Mouse (Mus musculus) lung, adult 2 months (tissue): Measurements from ENCODE around the gene Faap100.

Experiments used
- CTCF ChIP-seq: fragments of 200-500 bp; IDR thresholded peaks from 2 replicates; pipeline ENCODE4 v1.5.1; 2011; ENCODE audit warnings: mild to moderate bottlenecking, low read length, control low read depth; ENCODE audit not compliant: insufficient read depth
- POLR2A ChIP-seq: fragments of 200-500 bp; IDR thresholded peaks from 2 replicates; pipeline ENCODE4 v1.6.1; 2011; ENCODE audit warnings: low read depth, mild to moderate bottlenecking, control low read depth, low read length, borderline replicate concordance; ENCODE audit errors: extremely low read depth

DNA sequence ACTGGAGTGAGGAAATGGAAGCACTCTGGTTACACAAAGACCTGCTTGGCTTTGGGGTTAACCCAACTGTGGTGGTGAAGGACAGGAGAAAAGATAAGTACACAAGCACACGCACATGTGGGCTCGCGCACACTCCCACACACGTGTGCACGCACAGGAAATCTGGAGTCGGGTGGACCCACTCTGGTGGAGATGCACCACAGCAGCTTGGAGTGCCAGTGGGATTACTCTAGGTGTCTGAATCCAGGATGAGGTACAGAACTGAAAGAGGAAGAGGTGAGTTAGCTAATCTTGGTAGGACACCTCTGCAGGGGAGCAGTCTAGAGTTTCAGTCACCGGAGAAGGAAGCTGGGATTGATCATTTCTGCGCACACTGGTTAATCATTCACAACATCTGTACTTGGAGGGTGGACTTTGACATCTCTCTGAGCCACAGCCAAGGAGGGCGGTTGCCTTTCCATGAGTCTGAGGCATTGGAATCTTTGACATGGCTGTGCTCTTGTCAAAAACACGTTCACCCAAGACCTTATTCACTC is 38.5 kb downstream of the Faap100 start:
- TF ChIP-seq CTCF = no peak
- no peak for TF ChIP-seq POLR2A
